Mouse (Mus musculus) myocyte (in vitro differentiated cells): ENCODE measurements around the gene Trim17.

Experiments
- CEBPB ChIP-seq: IDR thresholded peaks from 2 replicates; pipeline ENCODE4 v1.6.1; 2011; ENCODE audit warnings: mild to moderate bottlenecking, moderate library complexity; ENCODE audit not compliant: poor library complexity, insufficient read depth, severe bottlenecking
- E2F4 ChIP-seq: IDR thresholded peaks from one replicate; pipeline ENCODE4 v1.6.1; 2011; ENCODE audit warnings: mild to moderate bottlenecking, control low read depth, moderate library complexity; ENCODE audit not compliant: insufficient read depth
- MAX ChIP-seq: IDR thresholded peaks from one replicate; pipeline ENCODE4 v1.6.1; 2011; ENCODE audit warnings: low read depth, mild to moderate bottlenecking, control low read depth
- MYOD1 ChIP-seq, 3 experiments: IDR thresholded peaks; one replicate each; pipeline ENCODE4 v1.6.1; 2011; ENCODE audit warnings: control low read depth in 2 of 3, low read depth in 2 of 3, mild to moderate bottlenecking in 2 of 3, moderate library complexity in 1 of 3; ENCODE audit not compliant: insufficient read length in 2 of 3, control insufficient read depth in 1 of 3
- POLR2A ChIP-seq: IDR thresholded peaks from one replicate; pipeline ENCODE4 v1.6.1; 2011; ENCODE audit warnings: low read depth, mild to moderate bottlenecking, control low read depth, moderate library complexity; ENCODE audit not compliant: insufficient read length
- POLR2AphosphoS2 ChIP-seq: IDR thresholded peaks from one replicate; pipeline ENCODE4 v1.6.1; 2011; ENCODE audit warnings: low read depth, control low read depth; ENCODE audit not compliant: insufficient read length
- TCF12 ChIP-seq: IDR thresholded peaks from one replicate; pipeline ENCODE4 v1.6.1; 2011; ENCODE audit warnings: mild to moderate bottlenecking, control low read depth; ENCODE audit not compliant: poor library complexity, insufficient read depth, severe bottlenecking
- TCF3 ChIP-seq: IDR thresholded peaks from one replicate; pipeline ENCODE4 v1.6.1; 2011; ENCODE audit warnings: low read depth, control low read depth; ENCODE audit not compliant: insufficient read length
- USF1 ChIP-seq: IDR thresholded peaks from one replicate; pipeline ENCODE4 v1.6.1; 2011; ENCODE audit warnings: low read depth, mild to moderate bottlenecking, control low read depth, moderate library complexity

GRCm38 (mm10) chr11:58929641-58930040 is 24.8 kb upstream of the Trim17 start:
- TF ChIP-seq MAX (no peak), POLR2AphosphoS2 (no peak), TCF12 (no peak), POLR2A (no peak), USF1 (no peak), TCF3 (no peak), CEBPB (no peak), E2F4 (no peak), MYOD1 (IDR thresholded peaks at IDR 0.05; ENCODE audit: control insufficient read depth in 1 of 3, insufficient read length in 2 of 3, low read depth in 2 of 3) (peak in 1 of 3 experiments; percentile 27)
